Mouse (Mus musculus) gastrocnemius, postnatal 25 days (tissue): ENCODE measurements around the gene Samd7. TPM values are rescaled to one million over a fixed set of nuclear protein-coding genes. Genes with fewer than 3 reads are reported as not detected.
"Not testable (repeated sequence)": the region's sequence is repeated elsewhere in the genome, so short reads cannot be mapped to it uniquely, and the experiment has no call there.

Source experiments
- DNase-seq: peaks from one replicate; pipeline ENCODE4 v3.0.0; 2022
- long read RNA-seq, 2 experiments: library from polyadenylated mRNA; stranded (forward); transcript quantifications; one replicate each; pipeline ENCODE4 v2.0.0; 2021
- total RNA-seq, 2 experiments: library from RNA; stranded (reverse); gene quantifications; 1 replicate in 1 of 2; 2 replicates in 1 of 2; pipeline ENCODE4 v1.2.3; 2021

The Samd7 gene
- total RNA-seq: not detected
- long read RNA-seq, experiment 1: 0 reads
- long read RNA-seq, experiment 2: 0 reads

- DNase-seq: no peak
These were observed at the start of gene Samd7 for GRCm38 (mm10) chr3:30746006-30746405. TSS of gene Samd7 (plus strand) at chr3:30746293.

- DNase-seq: no peak
These were observed 49.7 kb upstream of the Samd7 start for GRCm38 (mm10) chr3:30696346-30696745.

- DNase-seq: no peak
These were observed 48.2 kb upstream of the Samd7 start for GRCm38 (mm10) chr3:30697891-30698290.

- DNase-seq: not testable (repeated sequence)
These were observed 46.2 kb upstream of the Samd7 start, which contains the start of gene Lrrc31 for GRCm38 (mm10) chr3:30699711-30700505. TSS of gene Lrrc31 (minus strand) at chr3:30699843.

- no peak for DNase-seq
These were observed 40.1 kb upstream of the Samd7 start for GRCm38 (mm10) chr3:30705977-30706376.

GRCm38 (mm10) chr3:30706614-30707276 is 39.3 kb upstream of the Samd7 start:
- DNase-seq: no peak

- no peak for DNase-seq
These were observed 35.9 kb upstream of the Samd7 start for GRCm38 (mm10) chr3:30710191-30710590.

- DNase-seq: no peak
These were observed 32.8 kb upstream of the Samd7 start for GRCm38 (mm10) chr3:30713334-30713733.

- DNase-seq: no peak
These were observed 27.4 kb upstream of the Samd7 start for GRCm38 (mm10) chr3:30718649-30719048.

- DNase-seq: no peak
These were observed 24.1 kb upstream of the Samd7 start for GRCm38 (mm10) chr3:30722036-30722435.

GRCm38 (mm10) chr3:30722461-30722860 is 23.6 kb upstream of the Samd7 start:
- DNase-seq: no peak

GRCm38 (mm10) chr3:30723179-30723578 is 22.9 kb upstream of the Samd7 start:
- DNase-seq: peak; percentile 42

- no peak for DNase-seq
These were observed 21.8 kb upstream of the Samd7 start for GRCm38 (mm10) chr3:30724105-30724824.

GRCm38 (mm10) chr3:30724848-30725465 is 21.1 kb upstream of the Samd7 start:
- DNase-seq: no peak

GRCm38 (mm10) chr3:30725514-30725913 is 20.6 kb upstream of the Samd7 start:
- no peak for DNase-seq

- no peak for DNase-seq
These were observed 18.9 kb upstream of the Samd7 start for GRCm38 (mm10) chr3:30727209-30727608.

- peak; percentile 16 for DNase-seq
These were observed 17.0 kb upstream of the Samd7 start for GRCm38 (mm10) chr3:30729046-30729445.

- peak; percentile 45 for DNase-seq
These were observed 9.3 kb upstream of the Samd7 start for GRCm38 (mm10) chr3:30736809-30737208.

GRCm38 (mm10) chr3:30741306-30741705 is 4.8 kb upstream of the Samd7 start:
- peak; percentile 74 for DNase-seq

- DNase-seq: no peak
These were observed 3.2 kb upstream of the Samd7 start for GRCm38 (mm10) chr3:30742891-30743290.

- DNase-seq: no peak
These were observed 2.2 kb downstream of the Samd7 start for GRCm38 (mm10) chr3:30748316-30748715.

- no peak for DNase-seq
These were observed 8.6 kb downstream of the Samd7 start for GRCm38 (mm10) chr3:30754696-30755095.
